Mouse (Mus musculus): ENCODE measurements around the gene Fam160a1.

DNA sequence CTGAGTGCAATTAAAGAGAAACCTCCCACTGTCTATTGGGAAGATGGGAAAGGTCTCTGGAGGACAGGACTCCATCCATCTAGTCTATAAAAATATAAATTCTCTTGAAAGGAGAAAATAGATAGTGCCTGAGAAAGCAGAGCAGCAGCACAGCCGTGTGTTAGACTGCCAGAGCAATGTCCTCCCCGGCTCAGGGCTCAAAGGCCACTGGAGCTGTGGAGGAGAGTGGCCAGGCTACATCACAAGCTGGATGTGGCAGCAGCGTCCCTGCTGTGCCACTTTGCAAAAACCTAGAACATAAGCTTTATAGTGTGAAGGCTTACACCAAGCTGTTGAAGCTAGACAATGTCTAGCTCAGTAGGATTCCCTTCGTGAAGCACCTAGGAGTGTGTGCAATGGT, 67.7 kb downstream of the Fam160a1 start:
- TF ChIP-seq CTCF (IDR thresholded peaks at IDR 0.05; ENCODE audit: extremely low read depth, insufficient read depth, low read length) (no peak), POLR2A (IDR thresholded peaks at IDR 0.05; ENCODE audit: extremely low read depth, insufficient read depth, low read length) (no peak)

Measured in cortical plate, adult 2 months (tissue).